Mouse (Mus musculus) thymus, adult 2 months (tissue): ENCODE data around the gene Srpk2. TPM values are rescaled to one million over a fixed set of nuclear protein-coding genes. Genes with fewer than 3 reads are reported as not detected.

ENCODE experiments used
- DNase-seq: peaks from one replicate; pipeline ENCODE4 v3.0.0; 2021
- H3K27ac ChIP-seq: fragments of 200-500 bp; 2 replicates; pipeline ENCODE4 v1.5.1; 2012; ENCODE audit warnings: low read length, control low read depth; ENCODE audit not compliant: control insufficient read depth, insufficient read depth
- H3K27me3 ChIP-seq: fragments of 200-500 bp; 2 replicates; pipeline ENCODE4 v1.6.1; 2012; ENCODE audit warnings: mild to moderate bottlenecking, low read length, moderate library complexity, mixed read lengths; ENCODE audit not compliant: control insufficient read depth, insufficient read depth
- H3K36me3 ChIP-seq: fragments of 200-500 bp; 2 replicates; pipeline ENCODE4 v1.6.1; 2012; ENCODE audit warnings: mild to moderate bottlenecking, low read length, moderate library complexity; ENCODE audit not compliant: control insufficient read depth, insufficient read depth
- H3K4me1 ChIP-seq: fragments of 200-500 bp; replicated peaks from 2 replicates; pipeline ENCODE4 v1.6.1; 2012; ENCODE audit warnings: low read length; ENCODE audit not compliant: control insufficient read depth, insufficient read depth
- H3K4me3 ChIP-seq: fragments of 200-500 bp; 2 replicates; pipeline ENCODE4 v1.5.1; 2012; ENCODE audit warnings: mild to moderate bottlenecking, low read length, control low read depth, moderate library complexity; ENCODE audit not compliant: control insufficient read depth, insufficient read depth
- CTCF ChIP-seq: fragments of 200-500 bp; IDR thresholded peaks from 2 replicates; pipeline ENCODE4 v1.5.1; 2012; ENCODE audit warnings: mild to moderate bottlenecking, control low read depth, low read length, moderate library complexity, borderline replicate concordance; ENCODE audit not compliant: control insufficient read depth, poor library complexity, insufficient read depth; ENCODE audit errors: extremely low read depth
- POLR2A ChIP-seq: fragments of 200-500 bp; IDR thresholded peaks from 2 replicates; pipeline ENCODE4 v1.6.1; 2012; ENCODE audit warnings: mild to moderate bottlenecking, low read length, control low read depth, moderate library complexity; ENCODE audit not compliant: control insufficient read depth, poor library complexity, insufficient read depth; ENCODE audit errors: extremely low read depth
- WGBS: fragments of 180-500 bp; shearing (Covaris S2); methylation state at CpG from one replicate; pipeline ENCODE4 v1.1.7; 2018; 5-methylcytosine and 5-hydroxymethylcytosine counted together
- polyA plus RNA-seq: library from polyadenylated mRNA; depleted of rRNA; stranded (reverse); fragments of >200 nt; gene quantifications from 2 replicates; pipeline ENCODE4 v1.2.3, GENCODE M21; 2012

The Srpk2 gene
- polyA plus RNA-seq, 1 experiment, result 13.8 TPM

GRCm38 (mm10) chr5:23683431-23683830 is 986 bp downstream of the Srpk2 start:
- Histone ChIP-seq H3K36me3 (no peaks in the 10 kb centered on the region), H3K4me3 (no peak overlapping the region), H3K4me1 (no peaks in the 10 kb centered on the region), H3K27ac (no peak overlapping the region), H3K27me3 (no peaks in the 10 kb centered on the region)
- DNase-seq, result no peak
- 16% methylated on average over 4 of the region's 4 CpGs for WGBS
- TF ChIP-seq CTCF (no peak), POLR2A (no peak)

GRCm38 (mm10) chr5:23679006-23679405 is 5.4 kb downstream of the Srpk2 start:
- H3K4me1 ChIP-seq, result no peaks in the 10 kb centered on the region; the same call in 1 of the 2 replicates
- H3K27me3 ChIP-seq, result no peaks in the 10 kb centered on the region
- no peak for TF ChIP-seq CTCF
- TF ChIP-seq POLR2A, result no peak
- DNase-seq, result no peak
- no peaks in the 10 kb centered on the region for H3K36me3 ChIP-seq
- WGBS, result 51% methylated on average over 3 of the region's 3 CpGs
- no peak overlapping the region for H3K27ac ChIP-seq
- H3K4me3 ChIP-seq, result no peak overlapping the region

- no peaks in the 10 kb centered on the region for H3K27me3 ChIP-seq
- no peak for DNase-seq
- H3K27ac ChIP-seq, result no peak overlapping the region
- no peaks in the 10 kb centered on the region; the same call in 1 of the 2 replicates for H3K4me1 ChIP-seq
- TF ChIP-seq CTCF, result no peak
- TF ChIP-seq POLR2A, result no peak
- 94% methylated on average over 5 of the region's 5 CpGs for WGBS
- no peaks in the 10 kb centered on the region for H3K36me3 ChIP-seq
- H3K4me3 ChIP-seq, result no peak overlapping the region
Observed at GRCm38 (mm10) chr5:23677883-23678282, 6.5 kb downstream of the Srpk2 start.

- 84% methylated on average over 5 of the region's 5 CpGs for WGBS
Observed at GRCm38 (mm10) chr5:23677072-23677453, 7.4 kb downstream of the Srpk2 start.

GRCm38 (mm10) chr5:23676156-23677071 is 8.0 kb downstream of the Srpk2 start:
- WGBS, result 17% methylated on average over 36 of the region's 41 CpGs
- Histone ChIP-seq H3K4me1 (no peaks in the 10 kb centered on the region; the same call in 1 of the 2 replicates), H3K27ac (no peak overlapping the region), H3K36me3 (no peaks in the 10 kb centered on the region), H3K4me3 (peak overlapping the region; percentile 52), H3K27me3 (no peaks in the 10 kb centered on the region)
- DNase-seq, result no peak
- TF ChIP-seq CTCF (no peak), POLR2A (no peak)

More at GRCm38 (mm10) chr5:23677072-23677453, 7.4 kb downstream of the Srpk2 start:
- no peak overlapping the region for H3K4me3 ChIP-seq
- H3K27me3 ChIP-seq, result no peaks in the 10 kb centered on the region
- H3K36me3 ChIP-seq, result no peaks in the 10 kb centered on the region
- H3K4me1 ChIP-seq, result no peaks in the 10 kb centered on the region; the same call in 1 of the 2 replicates
- TF ChIP-seq CTCF (no peak), POLR2A (no peak)
- no peak overlapping the region for H3K27ac ChIP-seq
- DNase-seq, result no peak

- Histone ChIP-seq H3K4me1 (no peaks in the 10 kb centered on the region; the same call in 1 of the 2 replicates), H3K27me3 (no peaks in the 10 kb centered on the region), H3K4me3 (peak overlapping the region; percentile 98), H3K36me3 (no peaks in the 10 kb centered on the region), H3K27ac (no peak overlapping the region)
- DNase-seq, result peak; percentile 71
- WGBS, result under 1% methylated on average over 75 of the region's 95 CpGs
- TF ChIP-seq POLR2A, result no peak
Observed at GRCm38 (mm10) chr5:23675499-23676155, 8.8 kb downstream of the Srpk2 start.
